In the genomic region with DNA sequence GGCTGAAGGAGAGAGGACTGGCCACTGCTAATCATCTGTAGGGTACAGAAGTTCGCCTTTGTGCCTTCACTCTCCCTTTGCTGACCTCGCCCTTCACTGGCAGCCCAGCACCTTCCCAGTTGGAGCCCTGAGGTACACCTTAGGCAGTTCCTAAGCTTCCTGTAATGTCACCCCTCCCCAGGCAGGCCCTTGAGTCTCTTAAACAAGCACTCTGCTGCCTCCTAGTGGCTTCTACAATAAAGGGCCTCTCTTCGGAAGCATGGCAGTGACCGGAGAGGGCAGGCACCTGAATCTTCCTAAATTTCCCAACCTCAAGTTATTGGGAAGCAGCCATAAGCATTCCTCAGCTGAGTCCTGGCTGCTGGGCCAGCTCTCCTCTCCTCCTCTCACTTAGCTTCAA, we compare ENCODE assay signal across 8 mouse cellular contexts. TPM values are rescaled to one million over a fixed set of nuclear protein-coding genes. Genes with fewer than 3 reads are reported as not detected.
A peak's percentile ranks its signal among the peaks of the same experiment; 100 is the strongest.
DNase-seq lines count a peak whose midpoint lies in the region; ATAC-seq and TF ChIP-seq lines count a peak whose summit lies in the region.

No protein-coding gene starts in this region.

- WGBS in liver, adult 2 months = 31% methylated on average over 4 of the region's 4 CpGs

- peak; percentile 79 for ATAC-seq in CD4-positive, CD25-positive, alpha-beta regulatory T cell, adult 4 months
- peak; percentile 97 for ATAC-seq in common myeloid progenitor, adult 5-6 weeks (replicated peaks; ENCODE audit: low read depth, poor library complexity, severe bottlenecking)
- peak; percentile 71 for ATAC-seq in neutrophil, adult 5-6 weeks (ENCODE audit: extremely low read depth, insufficient number of reproducible peaks, low FRiP score, poor library complexity, severe bottlenecking)

- no peaks in the 10 kb centered on the region for H3K79me2 ChIP-seq in liver, adult 2 months (ENCODE audit: control insufficient read depth, insufficient read depth, low read length)

- H3K27me3 ChIP-seq in liver, adult 2 months (ENCODE audit: control insufficient read depth, insufficient read depth, low read length) = no peaks in the 10 kb centered on the region

- TF ChIP-seq CTCF in liver, adult 2 months (IDR thresholded peaks at IDR 0.05; ENCODE audit: low read depth, low read length) = peak; percentile 75

- DNase-seq in ZHBTc4 (ENCODE audit: low read depth, low spot score) = peak; percentile 94
- DNase-seq in gastrocnemius, postnatal 25 days = peak; percentile 56
- peak; percentile 73 to 75 for DNase-seq in kidney, adult 8-10 months
- DNase-seq in liver, adult 2 months (ENCODE audit: extremely low read depth, low read depth, low spot score) = peak; percentile 71
- DNase-seq in thymus, postnatal 14 days = peak; percentile 85

- H3K4me3 ChIP-seq in liver, adult 2 months (ENCODE audit: insufficient read depth, low read depth, low read length) = no peak overlapping the region

- no peak for TF ChIP-seq POLR2A in liver, adult 2 months (IDR thresholded peaks at IDR 0.05; ENCODE audit: extremely low read depth, insufficient read depth, low read length)

- H3K27ac ChIP-seq in liver, adult 2 months (replicated peaks; ENCODE audit: insufficient read depth, low read depth, low read length) = no peak overlapping the region

- H3K9ac ChIP-seq in liver, adult 2 months (ENCODE audit: low read depth, low read length) = no peak overlapping the region

- H3K4me1 ChIP-seq in liver, adult 2 months (ENCODE audit: control insufficient read depth, insufficient read depth, low read length) = no peaks in the 10 kb centered on the region

- H3K36me3 ChIP-seq in liver, adult 2 months (ENCODE audit: control insufficient read depth, insufficient read depth, low read length) = no peaks in the 10 kb centered on the region

RNA-seq across cellular contexts. Expression of a gene that starts 13.9 kb away (rescaled TPM):
- 10 to 100 TPM; 51.4 to 62.3 TPM for polyA plus RNA-seq in CD4-positive, CD25-positive, alpha-beta regulatory T cell, adult 4 months (2017; shearing (Covaris generic))
- 57.8 and 61.0 TPM in 2 replicates for total RNA-seq in common myeloid progenitor, adult 5-6 weeks (2017)
- 10 to 100 TPM; 20.9 to 28.7 TPM for total RNA-seq in gastrocnemius, postnatal 25 days (2021)
- total RNA-seq in liver, adult 2 months (2014; rRNA removed) = 8.9 and 10.8 TPM in 2 replicates
- 12.3 and 15.0 TPM in 2 replicates for polyA plus RNA-seq in liver, adult 2 months (2012; rRNA removed)
- 37.9 and 43.1 TPM in 2 replicates for total RNA-seq in neutrophil, adult 5-6 weeks (2017)

RNA-seq across cellular contexts. Expression of a gene that starts 29.2 kb away (rescaled TPM):
- 10 to 100 TPM in 1 of 2 experiments, 1 to 10 TPM in 1; 9.7 to 17.7 TPM for polyA plus RNA-seq in CD4-positive, CD25-positive, alpha-beta regulatory T cell, adult 4 months (2017; shearing (Covaris generic))
- total RNA-seq in common myeloid progenitor, adult 5-6 weeks (2017) = 4.3 and 13.7 TPM in 2 replicates
- 10 to 100 TPM; 20.0 to 20.7 TPM for total RNA-seq in gastrocnemius, postnatal 25 days (2021)
- 7.9 and 8.6 TPM in 2 replicates for total RNA-seq in liver, adult 2 months (2014; rRNA removed)
- polyA plus RNA-seq in liver, adult 2 months (2012; rRNA removed) = 15.8 and 27.9 TPM in 2 replicates
- 6.1 and 13.2 TPM in 2 replicates for total RNA-seq in neutrophil, adult 5-6 weeks (2017)

RNA-seq across cellular contexts. Expression of a gene that starts 30.0 kb away (rescaled TPM):
- polyA plus RNA-seq in CD4-positive, CD25-positive, alpha-beta regulatory T cell, adult 4 months (2017; shearing (Covaris generic)) = under 1 TPM; 0.16 to 0.18 TPM
- total RNA-seq in common myeloid progenitor, adult 5-6 weeks (2017) = not detected in 2 replicates
- total RNA-seq in gastrocnemius, postnatal 25 days (2021) = not detected
- total RNA-seq in liver, adult 2 months (2014; rRNA removed) = under 0.01 TPM in 1 of 2 replicates, not detected in the other
- polyA plus RNA-seq in liver, adult 2 months (2012; rRNA removed) = 0.02 TPM in 1 of 2 replicates, not detected in the other
- total RNA-seq in neutrophil, adult 5-6 weeks (2017) = not detected in 2 replicates

RNA-seq across cellular contexts. Expression of a gene that starts 41.0 kb away (rescaled TPM):
- polyA plus RNA-seq in CD4-positive, CD25-positive, alpha-beta regulatory T cell, adult 4 months (2017; shearing (Covaris generic)) = 1 to 10 TPM in 1 of 2 experiments, under 1 TPM in 1; 0.22 to 1.3 TPM
- total RNA-seq in common myeloid progenitor, adult 5-6 weeks (2017) = 0.05 TPM in 1 of 2 replicates, not detected in the other
- total RNA-seq in gastrocnemius, postnatal 25 days (2021) = not detected
- total RNA-seq in liver, adult 2 months (2014; rRNA removed) = 0.09 TPM in 1 of 2 replicates, not detected in the other
- 0.06 TPM in 1 of 2 replicates, not detected in the other for polyA plus RNA-seq in liver, adult 2 months (2012; rRNA removed)
- total RNA-seq in neutrophil, adult 5-6 weeks (2017) = 0.12 TPM in 1 of 2 replicates, not detected in the other
